Mouse (Mus musculus) thymus, adult 2 months (tissue): ENCODE data around the gene Ephb2. TPM values are rescaled to one million over a fixed set of nuclear protein-coding genes. Genes with fewer than 3 reads are reported as not detected.

Source experiments
- DNase-seq: peaks from one replicate; pipeline ENCODE4 v3.0.0; 2021
- H3K27ac ChIP-seq: fragments of 200-500 bp; 2 replicates; pipeline ENCODE4 v1.5.1; 2012; ENCODE audit warnings: low read length, control low read depth; ENCODE audit not compliant: control insufficient read depth, insufficient read depth
- H3K27me3 ChIP-seq: fragments of 200-500 bp; 2 replicates; pipeline ENCODE4 v1.6.1; 2012; ENCODE audit warnings: mild to moderate bottlenecking, low read length, moderate library complexity, mixed read lengths; ENCODE audit not compliant: control insufficient read depth, insufficient read depth
- H3K36me3 ChIP-seq: fragments of 200-500 bp; 2 replicates; pipeline ENCODE4 v1.6.1; 2012; ENCODE audit warnings: mild to moderate bottlenecking, low read length, moderate library complexity; ENCODE audit not compliant: control insufficient read depth, insufficient read depth
- H3K4me1 ChIP-seq: fragments of 200-500 bp; replicated peaks from 2 replicates; pipeline ENCODE4 v1.6.1; 2012; ENCODE audit warnings: low read length; ENCODE audit not compliant: control insufficient read depth, insufficient read depth
- H3K4me3 ChIP-seq: fragments of 200-500 bp; 2 replicates; pipeline ENCODE4 v1.5.1; 2012; ENCODE audit warnings: mild to moderate bottlenecking, low read length, control low read depth, moderate library complexity; ENCODE audit not compliant: control insufficient read depth, insufficient read depth
- CTCF ChIP-seq: fragments of 200-500 bp; IDR thresholded peaks from 2 replicates; pipeline ENCODE4 v1.5.1; 2012; ENCODE audit warnings: mild to moderate bottlenecking, control low read depth, low read length, moderate library complexity, borderline replicate concordance; ENCODE audit not compliant: control insufficient read depth, poor library complexity, insufficient read depth; ENCODE audit errors: extremely low read depth
- POLR2A ChIP-seq: fragments of 200-500 bp; IDR thresholded peaks from 2 replicates; pipeline ENCODE4 v1.6.1; 2012; ENCODE audit warnings: mild to moderate bottlenecking, low read length, control low read depth, moderate library complexity; ENCODE audit not compliant: control insufficient read depth, poor library complexity, insufficient read depth; ENCODE audit errors: extremely low read depth
- WGBS: fragments of 180-500 bp; shearing (Covaris S2); methylation state at CpG from one replicate; pipeline ENCODE4 v1.1.7; 2018; 5-methylcytosine and 5-hydroxymethylcytosine counted together
- polyA plus RNA-seq: library from polyadenylated mRNA; depleted of rRNA; stranded (reverse); fragments of >200 nt; gene quantifications from 2 replicates; pipeline ENCODE4 v1.2.3, GENCODE M21; 2012

The Ephb2 gene
- polyA plus RNA-seq, 1 experiment: 15.4 TPM

GRCm38 (mm10) chr4:136806254-136806653 lies 29.5 kb downstream of the Ephb2 start:
- Histone ChIP-seq H3K4me1 (peaks cover 33% of the 10 kb centered on the region), H3K36me3 (no peaks in the 10 kb centered on the region), H3K27ac (no peak overlapping the region), H3K4me3 (no peak overlapping the region), H3K27me3 (no peaks in the 10 kb centered on the region)
- DNase-seq: no peak
- TF ChIP-seq CTCF: no peak
- no peak for TF ChIP-seq POLR2A
- WGBS: 95% methylated on average over 10 of the region's 10 CpGs

- Histone ChIP-seq H3K4me1 (peaks cover 41% of the 10 kb centered on the region), H3K4me3 (no peak overlapping the region), H3K36me3 (no peaks in the 10 kb centered on the region), H3K27me3 (no peaks in the 10 kb centered on the region), H3K27ac (no peak overlapping the region)
- 98% methylated on average over 6 of the region's 6 CpGs for WGBS
- TF ChIP-seq POLR2A (no peak), CTCF (no peak)
- no peak for DNase-seq
Observed at GRCm38 (mm10) chr4:136804343-136804742, 31.4 kb downstream of the Ephb2 start.

GRCm38 (mm10) chr4:136802446-136802845 lies 33.3 kb downstream of the Ephb2 start:
- no peak overlapping the region; the same call in 1 of the 2 replicates for H3K27ac ChIP-seq
- 6% methylated on average over 12 of the region's 12 CpGs for WGBS
- H3K4me3 ChIP-seq: no peak overlapping the region
- H3K27me3 ChIP-seq: no peaks in the 10 kb centered on the region
- TF ChIP-seq POLR2A: no peak
- TF ChIP-seq CTCF: no peak
- H3K36me3 ChIP-seq: no peaks in the 10 kb centered on the region
- peak; percentile 54 for DNase-seq
- peaks cover 28% of the 10 kb centered on the region for H3K4me1 ChIP-seq

- no peak overlapping the region for H3K4me3 ChIP-seq
- WGBS: 51% methylated on average over 5 of the region's 5 CpGs
Observed at GRCm38 (mm10) chr4:136801944-136802343, 33.8 kb downstream of the Ephb2 start.

GRCm38 (mm10) chr4:136801463-136801862 lies 34.3 kb downstream of the Ephb2 start:
- Histone ChIP-seq H3K27ac (no peak overlapping the region), H3K36me3 (no peaks in the 10 kb centered on the region), H3K4me1 (peaks cover 24% of the 10 kb centered on the region), H3K27me3 (no peaks in the 10 kb centered on the region), H3K4me3 (no peak overlapping the region)
- peak; percentile 20 for DNase-seq
- no peak for TF ChIP-seq CTCF
- no peak for TF ChIP-seq POLR2A
- WGBS: 47% methylated on average over 8 of the region's 8 CpGs

More at GRCm38 (mm10) chr4:136801944-136802343, 33.8 kb downstream of the Ephb2 start:
- Histone ChIP-seq H3K27me3 (no peaks in the 10 kb centered on the region), H3K27ac (no peak overlapping the region; the same call in 1 of the 2 replicates), H3K4me1 (peaks cover 24% of the 10 kb centered on the region), H3K36me3 (no peaks in the 10 kb centered on the region)
- no peak for TF ChIP-seq POLR2A
- no peak for TF ChIP-seq CTCF
- DNase-seq: no peak

GRCm38 (mm10) chr4:136800366-136800765 lies 35.4 kb downstream of the Ephb2 start:
- H3K36me3 ChIP-seq: no peaks in the 10 kb centered on the region
- H3K27me3 ChIP-seq: no peaks in the 10 kb centered on the region
- no peak for DNase-seq
- H3K4me3 ChIP-seq: no peak overlapping the region
- peaks cover 24% of the 10 kb centered on the region for H3K4me1 ChIP-seq
- TF ChIP-seq CTCF (no peak), POLR2A (no peak)
- no peak overlapping the region for H3K27ac ChIP-seq
- 97% methylated on average over 14 of the region's 14 CpGs for WGBS
